Mouse (Mus musculus) urinary bladder, postnatal 4 days (tissue): Measurements from ENCODE around the gene S100a1.

Experiments used
- DNase-seq, 2 experiments: peaks; one replicate each; pipeline ENCODE4 v3.0.0; 2021 to 2022; ENCODE audit warnings: low spot score in 2 of 2

S100a1 gene

DNA sequence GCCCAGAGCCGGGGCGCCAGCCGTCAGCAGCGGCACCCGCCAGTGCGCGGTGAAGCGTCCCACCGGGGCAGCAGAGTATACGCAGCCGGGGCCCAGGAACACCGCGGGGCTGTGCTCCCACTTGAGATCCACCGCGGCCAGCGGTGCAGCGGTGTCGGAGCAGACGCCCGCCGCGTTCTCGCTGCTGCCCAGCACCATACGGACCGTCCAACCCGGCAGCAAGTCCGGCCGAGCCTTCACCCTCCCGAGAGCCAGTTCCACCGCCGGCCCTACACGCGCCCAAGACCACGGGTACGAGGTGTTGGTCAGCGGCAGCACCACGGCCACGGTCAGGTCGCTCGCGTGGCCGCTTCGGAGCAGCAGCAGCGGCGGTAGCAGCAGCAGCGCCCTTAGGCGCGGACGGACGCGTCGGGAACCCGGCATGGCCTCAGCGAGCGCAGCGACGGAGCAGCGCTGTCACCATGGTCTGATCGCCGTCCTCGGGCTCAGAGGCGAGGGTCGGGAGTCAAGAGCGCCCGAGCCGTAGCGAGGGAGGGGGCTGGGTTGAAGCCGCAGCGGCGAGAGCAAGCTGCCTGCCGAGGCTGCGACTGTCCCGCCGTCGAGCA, 49.0 kb downstream of the S100a1 start:
- peak in 1 of 2 experiments; percentile 22 for DNase-seq

DNA sequence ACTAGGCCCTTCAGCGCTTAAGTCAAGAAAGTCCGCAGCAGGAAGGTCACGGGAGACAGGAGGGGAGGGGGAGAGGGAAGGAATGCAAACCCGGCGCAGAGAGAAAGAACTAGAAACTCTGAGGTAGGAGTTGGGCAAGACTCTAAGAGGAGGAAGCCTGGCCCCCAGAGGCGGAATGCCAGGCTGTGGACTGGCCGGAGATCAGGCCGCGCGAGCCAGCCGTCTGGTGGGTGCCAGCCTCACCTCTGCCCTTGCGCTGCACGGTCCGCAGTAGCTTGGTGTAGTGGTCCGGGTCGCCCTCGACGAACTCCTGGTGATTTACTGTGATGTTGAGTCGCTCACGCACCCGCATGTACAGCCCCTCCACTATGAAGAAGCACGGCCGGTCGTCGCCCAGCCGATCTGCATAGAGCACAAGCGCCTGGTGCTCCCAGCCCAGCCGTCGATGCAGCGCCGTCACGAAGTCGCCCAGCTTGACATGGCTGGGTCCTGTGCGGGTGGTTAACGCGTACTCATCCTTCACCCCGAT, 49.6 kb downstream of the S100a1 start:
- peak in 1 of 2 experiments; percentile 29 for DNase-seq

DNA sequence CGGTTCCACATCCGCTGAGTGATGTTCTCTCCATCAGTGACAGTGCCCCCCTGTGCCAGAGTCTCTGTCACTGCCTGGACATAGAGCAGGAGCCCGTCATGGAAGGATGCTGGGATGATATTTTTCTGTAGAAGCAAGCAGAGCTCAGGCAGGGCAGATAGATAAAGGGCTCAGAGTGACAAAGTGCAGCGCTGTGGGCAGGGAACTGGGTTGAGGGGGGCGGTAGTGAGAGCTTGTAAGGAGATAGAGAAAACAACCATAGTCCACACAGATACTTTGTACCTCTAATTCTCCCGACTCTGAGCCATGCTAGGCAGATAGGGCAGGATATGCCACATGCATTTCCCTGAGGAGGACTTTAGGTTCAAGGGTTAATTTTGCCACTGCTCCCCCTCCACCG, 51.6 kb downstream of the S100a1 start:
- no peak for DNase-seq

DNA sequence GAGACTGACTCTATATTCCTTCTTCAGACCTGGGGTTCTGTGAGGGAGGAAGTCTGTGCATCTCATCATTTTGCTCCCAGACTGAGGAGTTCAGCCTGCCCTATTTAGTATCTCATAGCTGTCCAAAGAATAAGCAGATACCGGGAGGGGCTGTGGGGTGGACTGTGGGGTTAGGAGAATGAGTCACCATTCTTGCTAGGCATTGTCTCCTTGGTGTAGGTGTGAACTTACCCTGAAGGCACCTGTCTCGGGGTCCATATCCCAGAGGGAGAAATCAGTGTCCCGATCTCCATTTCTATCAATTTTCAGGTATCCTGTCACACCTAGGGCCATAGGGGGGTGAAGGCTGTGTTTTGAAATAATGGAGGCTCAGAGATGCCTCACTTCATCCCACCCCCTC, 52.3 kb downstream of the S100a1 start:
- DNase-seq = no peak
